Mouse (Mus musculus): ENCODE measurements around the gene Anp32e.
"Not testable (repeated sequence)": the region's sequence is repeated elsewhere in the genome, so short reads cannot be mapped to it uniquely, and the experiment has no call there.

Anp32e gene

GRCm38 (mm10) chr3:95903753-95904502 lies 25.1 kb upstream of the Anp32e start:
- no peak for DNase-seq (ENCODE audit: low spot score in 2 of 2)

GRCm38 (mm10) chr3:95904568-95904967 lies 24.5 kb upstream of the Anp32e start, which contains the start of gene Car14:
TSS of gene Car14 (minus strand) at chr3:95904691.
- DNase-seq (ENCODE audit: low spot score in 2 of 2), result no peak

GRCm38 (mm10) chr3:95905146-95905939 lies 23.7 kb upstream of the Anp32e start:
- peak in 1 of 2 experiments; percentile 44 for DNase-seq (ENCODE audit: low spot score in 2 of 2)

GRCm38 (mm10) chr3:95905940-95906492 lies 23.0 kb upstream of the Anp32e start:
- peak in 1 of 2 experiments; percentile 57 for DNase-seq (ENCODE audit: low spot score in 2 of 2)

- peak; percentile 74 to 84 for DNase-seq (ENCODE audit: low spot score in 2 of 2)
Measured at GRCm38 (mm10) chr3:95906860-95907259, 22.2 kb upstream of the Anp32e start.

- DNase-seq (ENCODE audit: low spot score in 2 of 2), result no peak
Measured at GRCm38 (mm10) chr3:95907613-95908012, 21.4 kb upstream of the Anp32e start.

- no peak for DNase-seq (ENCODE audit: low spot score in 2 of 2)
Measured at GRCm38 (mm10) chr3:95914706-95915105, 14.3 kb upstream of the Anp32e start.

- DNase-seq (ENCODE audit: low spot score in 2 of 2), result no peak
Measured at GRCm38 (mm10) chr3:95916760-95917159, 12.3 kb upstream of the Anp32e start.

- not testable (repeated sequence) for DNase-seq (ENCODE audit: low spot score in 2 of 2)
Measured at GRCm38 (mm10) chr3:95920532-95920931, 8.5 kb upstream of the Anp32e start.

- DNase-seq (ENCODE audit: low spot score in 2 of 2), result not testable (repeated sequence)
Measured at GRCm38 (mm10) chr3:95923429-95923828, 5.6 kb upstream of the Anp32e start.

- DNase-seq (ENCODE audit: low spot score in 2 of 2), result peak in 1 of 2 experiments; percentile 35
Measured at GRCm38 (mm10) chr3:95924185-95924584, 4.9 kb upstream of the Anp32e start.

- DNase-seq (ENCODE audit: low spot score in 2 of 2), result peak in 1 of 2 experiments; percentile 36
Measured at GRCm38 (mm10) chr3:95925087-95925486, 4.0 kb upstream of the Anp32e start.

GRCm38 (mm10) chr3:95928261-95928657 lies 787 bp upstream of the Anp32e start:
- DNase-seq (ENCODE audit: low spot score in 2 of 2), result no peak

- DNase-seq (ENCODE audit: low spot score in 2 of 2), result peak; percentile 32 to 44
Measured at GRCm38 (mm10) chr3:95929581-95930470, 780 bp downstream of the Anp32e start.

GRCm38 (mm10) chr3:95930471-95930789 lies 1.4 kb downstream of the Anp32e start:
- DNase-seq (ENCODE audit: low spot score in 2 of 2), result peak in 1 of 2 experiments; percentile 28

- no peak for DNase-seq (ENCODE audit: low spot score in 2 of 2)
Measured at GRCm38 (mm10) chr3:95931471-95931870, 2.4 kb downstream of the Anp32e start.

- DNase-seq (ENCODE audit: low spot score in 2 of 2), result no peak
Measured at GRCm38 (mm10) chr3:95932157-95932556, 3.1 kb downstream of the Anp32e start.

GRCm38 (mm10) chr3:95932566-95932965 lies 3.5 kb downstream of the Anp32e start:
- no peak for DNase-seq (ENCODE audit: low spot score in 2 of 2)

- DNase-seq (ENCODE audit: low spot score in 2 of 2), result no peak
Measured at GRCm38 (mm10) chr3:95933111-95933750, 4.2 kb downstream of the Anp32e start.

- no peak for DNase-seq (ENCODE audit: low spot score in 2 of 2)
Measured at GRCm38 (mm10) chr3:95934448-95934847, 5.4 kb downstream of the Anp32e start.

- DNase-seq (ENCODE audit: low spot score in 2 of 2), result no peak
Measured at GRCm38 (mm10) chr3:95938217-95938616, 9.2 kb downstream of the Anp32e start.

All from thymus, postnatal 10 days (tissue).